In genomic region chr17:26231156-26231555, GRCm38 (mm10) we compare ENCODE assay signal across 14 mouse cellular contexts. TPM values are rescaled to one million over a fixed set of nuclear protein-coding genes. Genes with fewer than 3 reads are reported as not detected.
"Had no signal": no experiment of that assay in that cellular context is flagged by ENCODE, and none has a peak within 500 bp of the region (broad histone marks: within the 10 kb centered on the region; RNA-seq: fewer than 3 reads in every experiment).

No protein-coding gene starts in this region.

- H3K4me3 ChIP-seq: limb, embryonic 13.5 days; midbrain, embryonic 10.5 days; myocyte had no signal

- H3K9me3 ChIP-seq: midbrain, embryonic 10.5 days had no signal

- H3K27ac ChIP-seq: limb, embryonic 13.5 days; midbrain, embryonic 10.5 days had no signal

- H3K9ac ChIP-seq: limb, embryonic 13.5 days had no signal

- H3K36me3 ChIP-seq: midbrain, embryonic 10.5 days had no signal

- H3K4me2 ChIP-seq: limb, embryonic 13.5 days had no signal

- DNase-seq: kidney, adult 11 months; kidney, postnatal 36 days; left cerebral cortex, postnatal 4 days; lung, adult 18-20 months; midbrain, embryonic 14.5 days; right cerebral cortex, postnatal 4 days; spleen, adult 18-20 months; thymus, postnatal 36 days had no signal

- H3K27me3 ChIP-seq: limb, embryonic 13.5 days had no signal

RNA-seq across cellular contexts. Expression of gene Arhgdig, which starts 23.6 kb away (rescaled TPM):
- total RNA-seq: liver, adult 2 months; neutrophil, adult 5-6 weeks had no signal
- polyA plus RNA-seq: liver, adult 2 months had no signal

RNA-seq across cellular contexts. Expression of gene Pdia2, which starts 32.3 kb away (rescaled TPM):
- total RNA-seq: neutrophil, adult 5-6 weeks had no signal
- polyA plus RNA-seq: liver, adult 2 months; midbrain, embryonic 14.5 days; thymus, postnatal 0 days had no signal
